Mouse (Mus musculus): ENCODE measurements around the gene Gm49358. TPM values are rescaled to one million over a fixed set of nuclear protein-coding genes. Genes with fewer than 3 reads are reported as not detected.

Gm49358 gene
- polyA plus RNA-seq, 1 experiment from 2014 or later: not detected

GRCm38 (mm10) chr10:86829515-86829914 is 65.7 kb downstream of the Gm49358 start:
- H3K36me3 ChIP-seq (ENCODE audit: control insufficient read depth, insufficient read depth, low read length): no peaks in the 10 kb centered on the region; the same call in 1 of the 2 replicates
- no peak for ATAC-seq (replicated peaks; ENCODE audit: low FRiP score)
- 81% methylated on average over 2 of the region's 2 CpGs for WGBS

GRCm38 (mm10) chr10:86836784-86837183 is 73.0 kb downstream of the Gm49358 start:
- DNase-seq (ENCODE audit: low spot score): no peak
- WGBS: 89% methylated on average over 4 of the region's 4 CpGs
- Histone ChIP-seq H3K27ac (ENCODE audit: low read depth, low read length) (no peak overlapping the region), H3K4me3 (ENCODE audit: low read depth, low read length) (no peak overlapping the region), H3K4me2 (no peak overlapping the region), H3K9ac (ENCODE audit: low read depth, low read length) (no peak overlapping the region), H3K36me3 (ENCODE audit: control insufficient read depth, insufficient read depth, low read length) (no peaks in the 10 kb centered on the region), H3K4me1 (replicated peaks; ENCODE audit: control insufficient read depth, insufficient read depth, low read length) (no peaks in the 10 kb centered on the region), H3K9me3 (ENCODE audit: control insufficient read depth, low read length) (no peaks in the 10 kb centered on the region), H3K27me3 (replicated peaks; ENCODE audit: control insufficient read depth, insufficient read depth, low read length) (no peaks in the 10 kb centered on the region)
- no peak for ATAC-seq (replicated peaks; ENCODE audit: low FRiP score)

More at GRCm38 (mm10) chr10:86829515-86829914, 65.7 kb downstream of the Gm49358 start:
- Histone ChIP-seq H3K9ac (ENCODE audit: low read depth, low read length) (no peak overlapping the region), H3K9me3 (ENCODE audit: control insufficient read depth, low read length) (no peaks in the 10 kb centered on the region), H3K27ac (ENCODE audit: low read depth, low read length) (no peak overlapping the region), H3K4me1 (replicated peaks; ENCODE audit: control insufficient read depth, insufficient read depth, low read length) (no peaks in the 10 kb centered on the region), H3K4me3 (ENCODE audit: low read depth, low read length) (no peak overlapping the region), H3K27me3 (replicated peaks; ENCODE audit: control insufficient read depth, insufficient read depth, low read length) (no peaks in the 10 kb centered on the region), H3K4me2 (no peak overlapping the region)
- DNase-seq (ENCODE audit: low spot score): no peak

GRCm38 (mm10) chr10:86838827-86839226 is 75.1 kb downstream of the Gm49358 start:
- Histone ChIP-seq H3K4me1 (replicated peaks; ENCODE audit: control insufficient read depth, insufficient read depth, low read length) (no peaks in the 10 kb centered on the region), H3K9me3 (ENCODE audit: control insufficient read depth, low read length) (no peaks in the 10 kb centered on the region), H3K4me2 (no peak overlapping the region), H3K9ac (ENCODE audit: low read depth, low read length) (no peak overlapping the region), H3K4me3 (ENCODE audit: low read depth, low read length) (no peak overlapping the region), H3K36me3 (ENCODE audit: control insufficient read depth, insufficient read depth, low read length) (no peaks in the 10 kb centered on the region), H3K27me3 (replicated peaks; ENCODE audit: control insufficient read depth, insufficient read depth, low read length) (0 out of 2 replicates have a peak, but pooled peaks cover 3% of the 10 kb centered on the region), H3K27ac (ENCODE audit: low read depth, low read length) (no peak overlapping the region)
- WGBS: 89% methylated on average over 6 of the region's 6 CpGs
- no peak for ATAC-seq (replicated peaks; ENCODE audit: low FRiP score)
- no peak for DNase-seq (ENCODE audit: low spot score)

GRCm38 (mm10) chr10:86842659-86843058 is 78.9 kb downstream of the Gm49358 start:
- ATAC-seq (replicated peaks; ENCODE audit: low FRiP score) (no peak), DNase-seq (ENCODE audit: low spot score) (no peak)
- no peak overlapping the region for H3K4me2 ChIP-seq
- H3K4me1 ChIP-seq (replicated peaks; ENCODE audit: control insufficient read depth, insufficient read depth, low read length): no peaks in the 10 kb centered on the region
- 76% methylated on average over 5 of the region's 5 CpGs for WGBS
- H3K4me3 ChIP-seq (ENCODE audit: low read depth, low read length): no peak overlapping the region
- no peak overlapping the region for H3K27ac ChIP-seq (ENCODE audit: low read depth, low read length)
- H3K27me3 ChIP-seq (replicated peaks; ENCODE audit: control insufficient read depth, insufficient read depth, low read length): 0 out of 2 replicates have a peak, but pooled peaks cover 3% of the 10 kb centered on the region
- H3K9ac ChIP-seq (ENCODE audit: low read depth, low read length): no peak overlapping the region
- H3K36me3 ChIP-seq (ENCODE audit: control insufficient read depth, insufficient read depth, low read length): no peaks in the 10 kb centered on the region
- no peaks in the 10 kb centered on the region for H3K9me3 ChIP-seq (ENCODE audit: control insufficient read depth, low read length)

GRCm38 (mm10) chr10:86846926-86847467 is 83.2 kb downstream of the Gm49358 start:
- Histone ChIP-seq H3K4me2 (no peak overlapping the region), H3K4me1 (replicated peaks; ENCODE audit: control insufficient read depth, insufficient read depth, low read length) (no peaks in the 10 kb centered on the region), H3K9me3 (ENCODE audit: control insufficient read depth, low read length) (no peaks in the 10 kb centered on the region), H3K9ac (ENCODE audit: low read depth, low read length) (no peak overlapping the region), H3K4me3 (ENCODE audit: low read depth, low read length) (no peak overlapping the region), H3K36me3 (ENCODE audit: control insufficient read depth, insufficient read depth, low read length) (no peaks in the 10 kb centered on the region), H3K27ac (ENCODE audit: low read depth, low read length) (no peak overlapping the region), H3K27me3 (replicated peaks; ENCODE audit: control insufficient read depth, insufficient read depth, low read length) (0 out of 2 replicates have a peak, but pooled peaks cover 1% of the 10 kb centered on the region)
- ATAC-seq (replicated peaks; ENCODE audit: low FRiP score): no peak
- 75% methylated on average over 9 of the region's 9 CpGs for WGBS
- DNase-seq (ENCODE audit: low spot score): no peak

GRCm38 (mm10) chr10:86849087-86849486 is 85.3 kb downstream of the Gm49358 start:
- ATAC-seq (replicated peaks; ENCODE audit: low FRiP score) (no peak), DNase-seq (ENCODE audit: low spot score) (no peak)
- no peak overlapping the region for H3K4me3 ChIP-seq (ENCODE audit: low read depth, low read length)
- H3K36me3 ChIP-seq (ENCODE audit: control insufficient read depth, insufficient read depth, low read length): no peaks in the 10 kb centered on the region
- no peak overlapping the region for H3K27ac ChIP-seq (ENCODE audit: low read depth, low read length)
- no peaks in the 10 kb centered on the region for H3K4me1 ChIP-seq (replicated peaks; ENCODE audit: control insufficient read depth, insufficient read depth, low read length)
- 81% methylated on average over 4 of the region's 4 CpGs for WGBS
- H3K4me2 ChIP-seq: no peak overlapping the region
- H3K9ac ChIP-seq (ENCODE audit: low read depth, low read length): no peak overlapping the region
- no peaks in the 10 kb centered on the region for H3K27me3 ChIP-seq (replicated peaks; ENCODE audit: control insufficient read depth, insufficient read depth, low read length)
- H3K9me3 ChIP-seq (ENCODE audit: control insufficient read depth, low read length): no peaks in the 10 kb centered on the region

GRCm38 (mm10) chr10:86849508-86849907 is 85.7 kb downstream of the Gm49358 start:
- no peak overlapping the region for H3K27ac ChIP-seq (ENCODE audit: low read depth, low read length)
- ATAC-seq (replicated peaks; ENCODE audit: low FRiP score) (no peak), DNase-seq (ENCODE audit: low spot score) (no peak)
- H3K9ac ChIP-seq (ENCODE audit: low read depth, low read length): no peak overlapping the region
- H3K4me3 ChIP-seq (ENCODE audit: low read depth, low read length): no peak overlapping the region
- 80% methylated on average over 4 of the region's 4 CpGs for WGBS
- H3K4me2 ChIP-seq: no peak overlapping the region
- H3K4me1 ChIP-seq (replicated peaks; ENCODE audit: control insufficient read depth, insufficient read depth, low read length): no peaks in the 10 kb centered on the region
- H3K9me3 ChIP-seq (ENCODE audit: control insufficient read depth, low read length): no peaks in the 10 kb centered on the region
- H3K36me3 ChIP-seq (ENCODE audit: control insufficient read depth, insufficient read depth, low read length): no peaks in the 10 kb centered on the region
- H3K27me3 ChIP-seq (replicated peaks; ENCODE audit: control insufficient read depth, insufficient read depth, low read length): no peaks in the 10 kb centered on the region

GRCm38 (mm10) chr10:86852160-86852559 is 88.4 kb downstream of the Gm49358 start:
- WGBS: 80% methylated on average over 6 of the region's 6 CpGs

GRCm38 (mm10) chr10:86853433-86853832 is 89.7 kb downstream of the Gm49358 start:
- WGBS: 85% methylated on average over 3 of the region's 3 CpGs
- H3K4me1 ChIP-seq (replicated peaks; ENCODE audit: control insufficient read depth, insufficient read depth, low read length): no peaks in the 10 kb centered on the region
- H3K4me2 ChIP-seq: no peak overlapping the region
- no peaks in the 10 kb centered on the region for H3K9me3 ChIP-seq (ENCODE audit: control insufficient read depth, low read length)
- ATAC-seq (replicated peaks; ENCODE audit: low FRiP score): no peak
- H3K4me3 ChIP-seq (ENCODE audit: low read depth, low read length): no peak overlapping the region
- no peak overlapping the region for H3K9ac ChIP-seq (ENCODE audit: low read depth, low read length)
- H3K27me3 ChIP-seq (replicated peaks; ENCODE audit: control insufficient read depth, insufficient read depth, low read length): no peaks in the 10 kb centered on the region
- no peaks in the 10 kb centered on the region for H3K36me3 ChIP-seq (ENCODE audit: control insufficient read depth, insufficient read depth, low read length)
- DNase-seq (ENCODE audit: low spot score): no peak
- H3K27ac ChIP-seq (ENCODE audit: low read depth, low read length): no peak overlapping the region

More at GRCm38 (mm10) chr10:86852160-86852559, 88.4 kb downstream of the Gm49358 start:
- ATAC-seq (replicated peaks; ENCODE audit: low FRiP score): no peak
- Histone ChIP-seq H3K4me3 (ENCODE audit: low read depth, low read length) (no peak overlapping the region), H3K4me1 (replicated peaks; ENCODE audit: control insufficient read depth, insufficient read depth, low read length) (no peaks in the 10 kb centered on the region), H3K4me2 (no peak overlapping the region), H3K9me3 (ENCODE audit: control insufficient read depth, low read length) (no peaks in the 10 kb centered on the region), H3K27me3 (replicated peaks; ENCODE audit: control insufficient read depth, insufficient read depth, low read length) (no peaks in the 10 kb centered on the region), H3K36me3 (ENCODE audit: control insufficient read depth, insufficient read depth, low read length) (no peaks in the 10 kb centered on the region), H3K9ac (ENCODE audit: low read depth, low read length) (no peak overlapping the region), H3K27ac (ENCODE audit: low read depth, low read length) (no peak overlapping the region)
- no peak for DNase-seq (ENCODE audit: low spot score)

Measured in liver, embryonic 11.5 days (tissue).